In genomic region chr6:147822215-147822614, GRCm38 (mm10) we compare ENCODE assay signal across 12 mouse cellular contexts.
DNase-seq lines count a peak whose midpoint lies in the region; ATAC-seq lines count a peak whose summit lies in the region.
"Had no signal": no experiment of that assay in that cellular context is flagged by ENCODE, and none has a peak within 500 bp of the region (broad histone marks: within the 10 kb centered on the region; RNA-seq: fewer than 3 reads in every experiment).

No protein-coding gene starts in this region.

- peaks cover 14% of the 10 kb centered on the region for H3K4me1 ChIP-seq in kidney, embryonic 15.5 days
- H3K4me1 ChIP-seq: limb, embryonic 13.5 days had no signal

- H3K27ac ChIP-seq in kidney, embryonic 15.5 days: peak overlapping the region; percentile 45; the same call in 1 of the 2 replicates
- H3K27ac ChIP-seq: limb, embryonic 13.5 days had no signal

- H3K9me3 ChIP-seq in kidney, embryonic 15.5 days (replicated peaks): no peaks in the 10 kb centered on the region
- H3K9me3 ChIP-seq: limb, embryonic 13.5 days had no signal

- WGBS in kidney, embryonic 15.5 days: 8% methylated on average over 4 of the region's 4 CpGs

- H3K9ac ChIP-seq in kidney, embryonic 15.5 days: no peak overlapping the region
- H3K9ac ChIP-seq: limb, embryonic 13.5 days had no signal

- DNase-seq in kidney, postnatal 25 days: no peak
- DNase-seq in embryo, embryonic 10 days (ENCODE audit: low spot score): peak; percentile 60
- peak; percentile 27 to 45 for DNase-seq in gastrocnemius, adult 8-10 months (ENCODE audit: low spot score in 2 of 2)
- DNase-seq in heart, postnatal 36 days: peak; percentile 17 to 18
- no peak for DNase-seq in retina, postnatal 1 day
- no peak for DNase-seq in cerebellum, postnatal 4 days (ENCODE audit: low spot score in 2 of 2)
- DNase-seq in layer of hippocampus, postnatal 14 days (ENCODE audit: low spot score in 2 of 2): no peak
- DNase-seq: adrenal gland, postnatal 10 days; cerebellum, adult 11-12 months had no signal

- peak; percentile 91 for ATAC-seq in kidney, embryonic 15.5 days (replicated peaks; ENCODE audit: low FRiP score)
- ATAC-seq: inflammation-experienced regulatory T-cells, adult 6 months had no signal

- no peak overlapping the region for H3K4me3 ChIP-seq in kidney, embryonic 15.5 days (replicated peaks)
- H3K4me3 ChIP-seq: limb, embryonic 13.5 days had no signal

- no peaks in the 10 kb centered on the region for H3K36me3 ChIP-seq in kidney, embryonic 15.5 days
- H3K36me3 ChIP-seq: limb, embryonic 13.5 days had no signal

- H3K27me3 ChIP-seq in kidney, embryonic 15.5 days: no peaks in the 10 kb centered on the region
- H3K27me3 ChIP-seq: limb, embryonic 13.5 days had no signal

- no peak overlapping the region for H3K4me2 ChIP-seq in kidney, embryonic 15.5 days
- H3K4me2 ChIP-seq: limb, embryonic 13.5 days had no signal

- intact Hi-C loops in heart, postnatal 36 days (cut with DNase I): no loop called here

Comparison
In these comparisons a context has a peak if more than half of its experiments do, and no peak if none do; other contexts are left out.
1. DNase-seq: peak in embryo, embryonic 10 days (single experiment), gastrocnemius, adult 8-10 months (2 of 2) and heart, postnatal 36 days (2 of 2); none in kidney, postnatal 25 days (0 of 2), retina, postnatal 1 day (single experiment), cerebellum, postnatal 4 days (0 of 2) and layer of hippocampus, postnatal 14 days (0 of 2).